Mouse (Mus musculus) forebrain, embryonic 16.5 days (tissue): ENCODE measurements around the gene Slco1c1. TPM values are rescaled to one million over a fixed set of nuclear protein-coding genes. Genes with fewer than 3 reads are reported as not detected.
A peak's percentile ranks its signal among the peaks of the same experiment; 100 is the strongest.
"Not testable (repeated sequence)": the region's sequence is repeated elsewhere in the genome, so short reads cannot be mapped to it uniquely, and the experiment has no call there.

ENCODE experiments used
- ATAC-seq: fragments of 200-750 bp; cut with Nextera tagmentation; 2 replicates; pipeline ENCODE4 v1.8.0; 2017; ENCODE audit warnings: mild to moderate bottlenecking, moderate library complexity
- H3K27ac ChIP-seq: fragments of 300-500 bp; sonication (generic); 2 replicates; pipeline ENCODE4 v1.5.1; 2014; ENCODE audit warnings: low read length, control low read depth
- H3K27me3 ChIP-seq: fragments of 300-500 bp; sonication (generic); replicated peaks from 2 replicates; pipeline ENCODE4 v1.6.1; 2014; ENCODE audit warnings: low read length; ENCODE audit not compliant: control insufficient read depth, insufficient read depth
- H3K36me3 ChIP-seq: fragments of 300-500 bp; sonication (generic); 2 replicates; pipeline ENCODE4 v1.6.1; 2014; ENCODE audit not compliant: control insufficient read depth, insufficient read depth
- H3K4me1 ChIP-seq: fragments of 300-500 bp; sonication (generic); replicated peaks from 2 replicates; pipeline ENCODE4 v1.6.1; 2014; ENCODE audit warnings: low read length; ENCODE audit not compliant: control insufficient read depth, insufficient read depth
- H3K4me2 ChIP-seq: fragments of 300-500 bp; sonication (generic); 2 replicates; pipeline ENCODE4 v1.6.1; 2014; ENCODE audit warnings: mild to moderate bottlenecking, low read length, control low read depth
- H3K4me3 ChIP-seq: fragments of 300-500 bp; sonication (generic); replicated peaks from 2 replicates; pipeline ENCODE4 v1.5.1; 2014; ENCODE audit warnings: mild to moderate bottlenecking, low read length, control low read depth
- H3K9ac ChIP-seq: fragments of 300-500 bp; sonication (generic); replicated peaks from 2 replicates; pipeline ENCODE4 v1.6.1; 2014; ENCODE audit warnings: low read depth, low read length, control low read depth
- H3K9me3 ChIP-seq: fragments of 300-500 bp; sonication (generic); 2 replicates; pipeline ENCODE4 v1.6.1; 2016; ENCODE audit warnings: low read length; ENCODE audit not compliant: control insufficient read depth
- WGBS: fragments of 180-500 bp; shearing (Covaris S2); extraction: QIAGEN DNeasy Blood & Tissue Kit; methylation state at CpG from one replicate; pipeline ENCODE4 v1.1.7; 2014; 5-methylcytosine and 5-hydroxymethylcytosine counted together
- polyA plus RNA-seq: library from polyadenylated mRNA; unstranded; fragments of >200 nt; fragmentation: Nextera tagmentation; extraction: Ambion mirVana; gene quantifications from 2 replicates; pipeline ENCODE4 v1.2.1, GENCODE M21; 2015

Slco1c1 gene
- polyA plus RNA-seq, 1 experiment from 2014 or later, result 20.5 TPM

DNA sequence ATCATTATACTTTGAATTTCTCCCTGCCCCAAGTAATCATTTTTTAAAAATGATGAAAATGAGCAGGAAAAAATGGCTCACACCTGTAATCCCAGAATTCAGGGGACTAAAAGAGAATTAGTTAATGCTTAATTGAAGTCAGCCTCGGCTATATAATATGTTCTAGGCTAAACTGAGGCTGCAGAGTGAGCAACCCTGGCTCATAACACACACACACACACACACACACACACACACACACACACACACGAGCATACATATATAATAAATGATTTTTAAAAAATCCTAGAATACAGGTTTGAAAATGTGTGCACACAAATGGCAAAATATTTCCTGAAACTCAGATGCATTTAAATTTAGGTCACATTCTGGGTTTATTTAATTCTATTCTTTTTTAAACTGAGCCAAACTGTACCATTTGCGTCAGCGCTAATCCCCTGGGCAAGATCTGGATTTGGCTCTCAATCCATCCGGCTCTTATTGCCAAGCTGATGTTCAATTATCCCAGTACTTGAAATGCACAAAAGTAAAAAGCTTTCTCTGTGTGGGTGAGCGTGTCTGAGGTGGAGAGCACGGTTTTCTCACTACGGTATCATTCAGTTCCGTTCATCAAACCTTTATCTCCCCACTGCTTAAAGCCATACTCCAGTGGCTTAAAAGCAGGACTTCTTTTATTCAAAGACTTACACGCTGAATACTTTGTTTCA lies 43.8 kb downstream of the Slco1c1 start:
- Histone ChIP-seq H3K9me3 (no peaks in the 10 kb centered on the region), H3K36me3 (no peaks in the 10 kb centered on the region), H3K9ac (no peak overlapping the region), H3K4me1 (0 out of 2 replicates have a peak, but pooled peaks cover 4% of the 10 kb centered on the region), H3K27ac (no peak overlapping the region; the same call in 1 of the 2 replicates), H3K4me3 (no peak overlapping the region), H3K4me2 (peak overlapping the region; percentile 11; the same call in 1 of the 2 replicates), H3K27me3 (no peaks in the 10 kb centered on the region)
- peak; percentile 93 for ATAC-seq
- WGBS, result 12% methylated on average over 10 of the region's 10 CpGs

DNA sequence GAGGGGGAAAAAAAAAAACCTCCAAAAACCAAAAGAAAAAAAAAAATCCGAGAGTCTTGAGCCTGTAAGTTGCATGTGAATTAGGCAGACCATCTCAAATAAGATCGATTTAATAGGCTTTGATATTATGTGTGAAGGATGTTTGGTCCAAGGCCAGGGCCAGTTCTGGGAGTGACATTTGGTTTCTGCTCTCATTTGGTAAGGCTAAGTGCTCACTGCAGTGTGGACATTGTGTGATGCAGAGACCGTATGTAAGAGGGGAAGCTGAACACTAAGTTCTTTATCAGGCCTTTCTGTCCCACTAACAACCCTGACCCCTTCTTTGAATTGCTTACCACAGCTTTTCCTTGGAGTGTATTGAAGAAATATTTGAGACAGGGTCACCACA lies 44.4 kb downstream of the Slco1c1 start:
- 15% methylated on average over 3 of the region's 3 CpGs for WGBS
- ATAC-seq, result peak; percentile 91

GRCm38 (mm10) chr6:141576646-141577200 lies 52.6 kb downstream of the Slco1c1 start:
- H3K27ac ChIP-seq, result no peak overlapping the region
- no peak overlapping the region for H3K9ac ChIP-seq
- H3K9me3 ChIP-seq, result no peaks in the 10 kb centered on the region
- H3K4me1 ChIP-seq, result no peaks in the 10 kb centered on the region
- peak; percentile 47; the same call in 1 of the 2 replicates for ATAC-seq
- no peak overlapping the region for H3K4me3 ChIP-seq
- WGBS, result 26% methylated on average over 3 of the region's 3 CpGs
- no peak overlapping the region for H3K4me2 ChIP-seq
- no peaks in the 10 kb centered on the region for H3K27me3 ChIP-seq
- H3K36me3 ChIP-seq, result no peaks in the 10 kb centered on the region

More for the DNA sequence above, 44.4 kb downstream of the Slco1c1 start:
- no peaks in the 10 kb centered on the region for H3K27me3 ChIP-seq
- 0 out of 2 replicates have a peak, but pooled peaks cover 4% of the 10 kb centered on the region for H3K4me1 ChIP-seq
- H3K27ac ChIP-seq, result peak overlapping the region; percentile 46
- H3K36me3 ChIP-seq, result no peaks in the 10 kb centered on the region
- H3K9me3 ChIP-seq, result no peaks in the 10 kb centered on the region
- no peak overlapping the region for H3K4me3 ChIP-seq
- H3K9ac ChIP-seq, result no peak overlapping the region
- no peak overlapping the region for H3K4me2 ChIP-seq

- Histone ChIP-seq H3K9ac (no peak overlapping the region), H3K36me3 (no peaks in the 10 kb centered on the region), H3K4me3 (no peak overlapping the region), H3K27ac (no peak overlapping the region), H3K4me2 (no peak overlapping the region), H3K9me3 (no peaks in the 10 kb centered on the region), H3K4me1 (no peaks in the 10 kb centered on the region), H3K27me3 (no peaks in the 10 kb centered on the region)
- ATAC-seq, result no peak
- WGBS, result 86% methylated on average over 1 of the region's 1 CpGs
These were observed 60.7 kb downstream of the Slco1c1 start for GRCm38 (mm10) chr6:141584791-141585403.

DNA sequence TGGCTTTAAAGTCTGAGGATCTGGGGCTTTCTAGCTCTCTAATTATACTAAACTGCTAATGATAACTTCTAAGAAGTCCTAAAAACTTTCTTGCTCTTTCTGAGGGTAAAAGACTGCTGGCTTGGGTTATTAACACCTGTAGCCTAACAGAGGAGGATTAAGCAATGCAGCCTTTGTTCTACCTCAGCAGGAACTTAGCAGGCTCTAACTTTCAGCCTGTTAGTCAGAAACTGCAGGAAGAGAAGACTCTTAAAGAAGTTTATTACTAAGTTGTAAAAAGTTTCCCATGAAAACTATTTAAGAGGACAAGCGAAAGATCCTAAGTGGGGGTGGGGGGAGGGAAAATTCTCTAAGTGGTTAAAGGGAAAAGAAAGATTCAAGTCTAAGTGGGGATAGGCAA lies 65.8 kb downstream of the Slco1c1 start:
- 21% methylated on average over 1 of the region's 1 CpGs for WGBS
- H3K9me3 ChIP-seq, result no peaks in the 10 kb centered on the region

GRCm38 (mm10) chr6:141590598-141591200 lies 66.5 kb downstream of the Slco1c1 start:
- H3K4me3 ChIP-seq, ATAC-seq, H3K9me3 ChIP-seq, H3K4me1 ChIP-seq, H3K4me2 ChIP-seq, H3K27me3 ChIP-seq, H3K9ac ChIP-seq, H3K27ac ChIP-seq, H3K36me3 ChIP-seq: not testable (repeated sequence)
- WGBS, result 32% methylated on average over 4 of the region's 4 CpGs

More for the DNA sequence above, 65.8 kb downstream of the Slco1c1 start:
- H3K27ac ChIP-seq, result no peak overlapping the region
- no peaks in the 10 kb centered on the region for H3K4me1 ChIP-seq
- no peak for ATAC-seq
- H3K36me3 ChIP-seq, result no peaks in the 10 kb centered on the region
- no peak overlapping the region for H3K4me2 ChIP-seq
- H3K9ac ChIP-seq, result no peak overlapping the region
- H3K27me3 ChIP-seq, result no peaks in the 10 kb centered on the region
- no peak overlapping the region for H3K4me3 ChIP-seq

DNA sequence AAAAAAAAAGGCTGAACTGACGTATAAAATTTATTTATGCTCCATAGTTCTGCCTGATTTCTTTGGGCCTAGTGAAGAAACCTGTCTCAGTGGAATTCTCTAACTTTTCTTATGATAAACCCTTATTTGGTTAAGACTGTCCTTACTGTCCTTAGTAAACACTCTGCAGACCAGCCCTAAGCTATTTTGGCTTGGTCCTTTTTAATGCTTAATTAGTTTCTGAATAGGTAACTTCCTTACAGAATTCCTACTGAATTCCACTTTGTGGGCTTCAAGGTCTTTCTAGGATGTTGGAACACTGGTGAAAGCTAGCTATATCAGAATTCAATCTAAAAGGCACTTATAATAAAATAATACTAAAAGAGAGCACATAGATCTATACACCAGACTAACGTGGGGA lies 71.9 kb downstream of the Slco1c1 start:
- no peaks in the 10 kb centered on the region for H3K36me3 ChIP-seq
- no peaks in the 10 kb centered on the region for H3K27me3 ChIP-seq
- ATAC-seq, result no peak
- no peak overlapping the region for H3K4me2 ChIP-seq
- H3K27ac ChIP-seq, result no peak overlapping the region
- H3K9ac ChIP-seq, result no peak overlapping the region
- no peak overlapping the region for H3K4me3 ChIP-seq
- peaks cover 7% of the 10 kb centered on the region; the same call in 1 of the 2 replicates for H3K9me3 ChIP-seq
- H3K4me1 ChIP-seq, result no peaks in the 10 kb centered on the region
- WGBS, result 92% methylated on average over 2 of the region's 2 CpGs

GRCm38 (mm10) chr6:141597037-141597436 lies 72.9 kb downstream of the Slco1c1 start:
- H3K4me1 ChIP-seq, result no peaks in the 10 kb centered on the region
- 98% methylated on average over 2 of the region's 2 CpGs for WGBS
- no peak overlapping the region for H3K9ac ChIP-seq
- H3K27ac ChIP-seq, result no peak overlapping the region
- no peaks in the 10 kb centered on the region for H3K36me3 ChIP-seq
- no peak overlapping the region for H3K4me2 ChIP-seq
- no peak overlapping the region for H3K4me3 ChIP-seq
- ATAC-seq, result no peak
- no peaks in the 10 kb centered on the region for H3K27me3 ChIP-seq
- H3K9me3 ChIP-seq, result peaks cover 7% of the 10 kb centered on the region; the same call in 1 of the 2 replicates

DNA sequence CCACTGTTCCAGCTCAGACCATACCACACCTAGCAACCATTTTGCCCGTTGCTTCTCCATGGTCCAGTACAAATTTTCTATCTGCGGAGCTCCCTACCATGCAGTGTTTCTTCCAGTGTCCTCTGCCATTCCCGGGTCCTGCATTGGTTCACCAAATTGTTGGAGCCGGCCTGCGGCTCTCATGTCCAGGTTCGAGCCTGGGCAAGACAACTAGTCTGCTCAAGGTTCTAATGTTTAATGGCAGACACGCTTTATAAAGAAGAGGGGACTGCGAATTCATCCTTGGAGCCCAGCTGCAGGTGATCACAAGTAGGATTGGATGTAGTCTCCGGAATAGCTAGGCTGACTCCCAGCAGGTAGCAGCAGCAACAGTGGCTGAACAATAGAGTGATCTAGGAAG lies 76.8 kb downstream of the Slco1c1 start:
- Histone ChIP-seq H3K36me3 (no peaks in the 10 kb centered on the region), H3K9ac (no peak overlapping the region), H3K4me1 (no peaks in the 10 kb centered on the region), H3K27ac (no peak overlapping the region), H3K4me2 (no peak overlapping the region), H3K27me3 (no peaks in the 10 kb centered on the region), H3K4me3 (no peak overlapping the region), H3K9me3 (peaks cover 7% of the 10 kb centered on the region; the same call in 1 of the 2 replicates)
- 65% methylated on average over 9 of the region's 9 CpGs for WGBS
- no peak for ATAC-seq
